Mouse (Mus musculus): Measurements from ENCODE around the gene Akr7a5. TPM values are rescaled to one million over a fixed set of nuclear protein-coding genes. Genes with fewer than 3 reads are reported as not detected.

Gene Akr7a5
- total RNA-seq, 2 experiments from 2014 or later = 63.6 to 67.5 TPM

GRCm38 (mm10) chr4:139345416-139346019 is 35.0 kb downstream of the Akr7a5 start:
- no peak for DNase-seq (ENCODE audit: low spot score in 2 of 2)

DNA sequence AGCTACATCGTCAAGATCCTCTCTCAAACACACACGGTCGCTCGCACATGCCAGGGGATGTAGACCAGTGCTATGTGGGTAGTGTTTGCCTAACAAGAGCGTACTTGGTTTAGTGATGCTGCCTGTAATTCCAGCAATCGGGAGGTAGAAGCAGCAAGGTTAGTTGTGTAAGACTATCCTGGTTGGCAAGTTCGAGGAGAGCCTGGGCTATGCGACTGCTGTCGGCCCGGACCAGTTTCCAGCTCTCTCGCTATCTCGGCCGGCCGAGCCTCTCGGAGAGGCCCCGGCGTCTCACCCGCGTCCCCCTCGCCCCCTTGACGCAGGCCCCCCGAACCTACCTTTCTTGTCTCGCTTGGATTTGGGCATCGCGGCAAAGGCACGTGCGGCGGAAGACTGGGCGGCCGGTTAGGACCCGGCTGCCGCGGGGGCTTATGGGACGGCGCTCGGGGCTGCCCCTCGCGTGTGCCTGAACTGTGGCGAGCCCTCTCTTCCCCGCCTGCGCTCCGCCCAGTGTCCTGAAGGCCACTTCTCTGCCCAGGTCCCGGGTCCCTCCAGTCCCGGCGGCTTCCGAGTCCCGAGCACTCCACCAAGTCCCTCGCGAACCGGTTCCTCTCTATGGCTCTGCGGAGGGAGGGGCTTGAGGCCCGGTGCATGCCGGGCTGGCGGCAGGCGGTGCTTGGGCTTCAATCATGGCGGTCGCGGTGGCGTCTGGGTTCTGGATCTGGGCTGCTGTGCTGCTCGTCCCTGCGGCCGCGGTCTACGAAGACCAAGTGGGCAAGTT is 41.6 kb downstream of the Akr7a5 start, which contains the start of the genes Mrto4, Emc1 and Ubr4:
Mrto4 (minus strand) TSS at position 646 of the 781 bp plus-strand sequence.
Emc1 (plus strand) TSS at position 657 of the 781 bp plus-strand sequence.
Ubr4 (plus strand) TSS at position 679 of the 781 bp plus-strand sequence.
- DNase-seq (ENCODE audit: low spot score in 2 of 2) = peak; percentile 63 to 80

DNA sequence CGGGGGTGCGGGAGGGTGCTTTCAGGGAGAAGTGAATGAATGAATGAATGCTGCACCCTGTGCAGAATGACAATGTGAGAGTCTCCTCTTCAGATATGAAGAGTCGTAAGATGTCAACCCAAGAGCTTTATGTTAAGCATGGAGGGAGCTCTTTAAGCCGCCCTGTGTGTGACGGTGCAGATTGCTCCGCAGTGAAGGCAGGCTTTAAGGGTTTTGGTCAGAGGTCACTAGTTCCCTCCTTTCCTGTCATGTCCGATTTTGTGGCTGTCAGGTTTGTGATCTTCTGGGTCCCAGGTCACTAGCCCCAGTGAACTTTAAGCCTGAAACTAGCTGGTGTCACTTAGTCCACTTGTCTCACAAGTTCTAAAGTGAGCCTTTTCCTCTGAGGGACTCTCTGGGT is 42.3 kb downstream of the Akr7a5 start:
- DNase-seq (ENCODE audit: low spot score in 2 of 2) = no peak

- DNase-seq (ENCODE audit: low spot score in 2 of 2) = no peak
Measured at GRCm38 (mm10) chr4:139357211-139357610, 46.7 kb downstream of the Akr7a5 start.

DNA sequence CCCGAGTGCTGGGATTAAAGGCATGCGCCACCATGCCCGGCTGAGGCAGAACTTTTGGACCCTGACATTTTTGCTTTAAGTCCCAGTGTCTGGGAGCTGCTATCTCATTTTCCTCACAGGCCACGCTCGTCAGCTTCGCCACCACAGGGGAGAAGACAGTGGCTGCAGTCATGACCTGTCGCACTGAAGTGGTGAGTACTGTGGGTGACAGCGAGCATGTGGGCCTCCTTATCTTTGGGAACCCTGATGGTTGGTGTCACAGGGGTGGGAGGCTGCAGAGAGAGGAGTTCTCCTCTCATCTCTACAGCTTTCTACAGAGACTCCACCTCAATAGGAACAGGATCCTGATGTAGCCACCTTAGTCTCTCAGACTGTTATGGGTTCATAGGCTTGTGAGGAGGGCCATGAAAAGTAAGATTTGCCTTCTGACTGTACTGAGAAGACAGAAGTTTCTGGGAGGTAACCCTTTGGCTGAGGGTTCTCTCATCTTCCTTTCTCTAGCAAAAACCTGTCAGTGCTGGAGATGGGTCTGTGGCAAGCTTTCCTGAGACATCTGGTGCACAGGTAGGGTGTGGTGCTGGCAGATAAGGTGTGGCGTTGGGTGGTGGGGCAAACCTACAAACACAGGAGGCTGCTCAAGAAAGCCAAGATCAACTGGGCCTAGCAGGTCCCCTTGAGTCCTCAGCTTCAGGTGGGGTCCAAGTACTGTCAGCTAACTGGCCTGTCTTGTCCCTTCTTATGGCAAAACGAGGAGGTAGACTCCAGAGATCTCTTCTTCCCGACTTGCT is 50.4 kb downstream of the Akr7a5 start:
- no peak for DNase-seq (ENCODE audit: low spot score in 2 of 2)

DNA sequence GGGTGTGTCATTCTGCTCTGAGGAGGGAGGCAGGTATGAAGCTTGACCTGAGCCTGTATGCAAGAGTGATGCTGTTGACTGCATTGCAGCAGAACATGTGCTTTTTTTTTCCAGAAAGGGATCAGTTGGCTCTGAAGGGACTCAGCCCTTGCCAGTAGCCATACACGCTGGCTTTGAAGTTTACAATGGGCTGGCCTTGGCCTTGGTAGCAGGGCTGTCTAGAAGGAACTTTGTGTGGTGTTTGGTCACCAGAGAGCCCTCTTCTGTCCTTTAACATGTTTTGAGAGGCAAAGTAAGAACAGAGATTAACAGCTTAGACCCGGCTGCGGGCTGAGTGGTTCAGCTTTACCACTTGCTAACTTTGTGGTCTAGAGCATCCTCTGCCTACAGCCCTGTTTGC is 56.8 kb downstream of the Akr7a5 start:
- DNase-seq (ENCODE audit: low spot score in 2 of 2) = no peak

Small RNAs within 50 kb of the gene (microRNA-seq; reads per million reads assigned to microRNA genes)
- not detected for gene Gm24245
- gene Gm25732 = 1.1 reads per million

Other genes starting within 250 kb of the Akr7a5 start
- under 1 TPM; 0.76 to 0.84 TPM for gene Htr6, start 235.2 kb upstream of the Akr7a5 start, total RNA-seq (2021)
- 10 to 100 TPM; 47.4 to 49.2 TPM for gene Nbl1, start 217.8 kb upstream of the Akr7a5 start, total RNA-seq (2021)
- 100 to 1,000 TPM; 352 to 357 TPM for gene Minos1, start 179.6 kb upstream of the Akr7a5 start, total RNA-seq (2021)
- 100 to 1,000 TPM; 343 to 361 TPM for gene Capzb, start 117.8 kb upstream of the Akr7a5 start, total RNA-seq (2021)
- gene Pqlc2, start within 50 bp of the Akr7a5 start, total RNA-seq (2021) = 10 to 100 TPM in 1 of 2 experiments, 1 to 10 TPM in 1; 9.8 to 10.6 TPM
- gene Mrto4, start 41.8 kb downstream of the Akr7a5 start, total RNA-seq (2021) = 10 to 100 TPM; 71.0 to 71.8 TPM
- gene Emc1, start 41.8 kb downstream of the Akr7a5 start, total RNA-seq (2021) = 10 to 100 TPM; 53.9 to 58.1 TPM
- gene Ubr4, start 41.9 kb downstream of the Akr7a5 start, total RNA-seq (2021) = 100 to 1,000 TPM; 114 to 124 TPM
- gene Iffo2, start 219.8 kb downstream of the Akr7a5 start, total RNA-seq (2021) = 10 to 100 TPM; 17.6 to 17.8 TPM

All from adrenal gland, postnatal 4 days (tissue).